Mouse (Mus musculus) neural tube, embryonic 11.5 days (tissue): ENCODE measurements around the gene Ivd. TPM values are rescaled to one million over a fixed set of nuclear protein-coding genes. Genes with fewer than 3 reads are reported as not detected.

Source experiments
- ATAC-seq: fragments of 200-750 bp; cut with Nextera tagmentation; 2 replicates; pipeline ENCODE4 v1.8.0; 2017; ENCODE audit warnings: moderate number of reproducible peaks, mild to moderate bottlenecking, moderate TSS enrichment, moderate library complexity; ENCODE audit not compliant: insufficient read depth, low FRiP score, low TSS enrichment
- DNase-seq: peaks from one replicate; pipeline ENCODE4 v3.0.0-alpha.2; 2015; ENCODE audit warnings: low spot score
- H3K27ac ChIP-seq: fragments of 300-500 bp; sonication (generic); 2 replicates; pipeline ENCODE4 v1.5.1; 2014; ENCODE audit warnings: low read depth, mild to moderate bottlenecking, low read length
- H3K27me3 ChIP-seq: fragments of 300-500 bp; sonication (generic); 2 replicates; pipeline ENCODE4 v1.6.1; 2014; ENCODE audit warnings: mild to moderate bottlenecking, low read length, mixed read lengths; ENCODE audit not compliant: control insufficient read depth, insufficient read depth
- H3K36me3 ChIP-seq: fragments of 300-500 bp; sonication (generic); 2 replicates; pipeline ENCODE4 v1.6.1; 2014; ENCODE audit warnings: mild to moderate bottlenecking, low read length, moderate library complexity, mixed read lengths; ENCODE audit not compliant: control insufficient read depth, insufficient read depth
- H3K4me1 ChIP-seq: fragments of 300-500 bp; sonication (generic); 2 replicates; pipeline ENCODE4 v1.6.1; 2014; ENCODE audit warnings: low read length, mixed read lengths; ENCODE audit not compliant: control insufficient read depth, insufficient read depth
- H3K4me2 ChIP-seq: fragments of 300-500 bp; sonication (generic); 2 replicates; pipeline ENCODE4 v1.6.1; 2014; ENCODE audit warnings: low read depth, mild to moderate bottlenecking, moderate library complexity
- H3K4me3 ChIP-seq: fragments of 300-500 bp; sonication (generic); 2 replicates; pipeline ENCODE4 v1.5.1; 2014; ENCODE audit warnings: low read depth, low read length
- H3K9ac ChIP-seq: fragments of 300-500 bp; sonication (generic); 2 replicates; pipeline ENCODE4 v1.6.1; 2014; ENCODE audit warnings: mild to moderate bottlenecking, low read length
- H3K9me3 ChIP-seq: fragments of 300-500 bp; sonication (generic); 2 replicates; pipeline ENCODE4 v1.6.1; 2016; ENCODE audit warnings: low read length; ENCODE audit not compliant: control insufficient read depth
- WGBS: fragments of 180-500 bp; shearing (Covaris S2); extraction: QIAGEN DNeasy Blood & Tissue Kit; methylation state at CpG from one replicate; pipeline ENCODE4 v1.1.7; 2014; 5-methylcytosine and 5-hydroxymethylcytosine counted together
- polyA plus RNA-seq: library from polyadenylated mRNA; unstranded; fragments of >200 nt; fragmentation: Nextera tagmentation; extraction: Ambion mirVana; gene quantifications from 2 replicates; pipeline ENCODE4 v1.2.1, GENCODE M21; 2014

The Ivd gene
- polyA plus RNA-seq, result 52.1 and 53.0 TPM in 2 replicates

- DNase-seq (peak; percentile 92), ATAC-seq (peak; percentile 99)
- Histone ChIP-seq H3K4me3 (peak within 1 kb of the TSS; percentile 66), H3K36me3 (no peaks in the 10 kb centered on the region), H3K27me3 (no peaks in the 10 kb centered on the region), H3K9me3 (no peaks in the 10 kb centered on the region), H3K4me2 (peak within 1 kb of the TSS; percentile 87), H3K27ac (no peak within 1 kb of the TSS), H3K9ac (peak within 1 kb of the TSS; percentile 79), H3K4me1 (peaks cover 9% of the 10 kb centered on the region; the same call in 1 of the 2 replicates)
- under 1% methylated on average over 34 of the region's 34 CpGs for WGBS
Measured at GRCm38 (mm10) chr2:118861454-118862339, at the start of gene Ivd. Ivd (plus strand) TSS chr2:118861954.

GRCm38 (mm10) chr2:118812724-118813123 lies 49.0 kb upstream of the Ivd start:
- H3K4me2 ChIP-seq, result no peak overlapping the region
- H3K9ac ChIP-seq, result no peak overlapping the region
- no peak for DNase-seq
- no peaks in the 10 kb centered on the region for H3K27me3 ChIP-seq
- H3K36me3 ChIP-seq, result no peaks in the 10 kb centered on the region; the same call in 1 of the 2 replicates
- ATAC-seq, result no peak
- H3K27ac ChIP-seq, result no peak overlapping the region
- H3K4me1 ChIP-seq, result peaks cover 7% of the 10 kb centered on the region; the same call in 1 of the 2 replicates
- no peaks in the 10 kb centered on the region for H3K9me3 ChIP-seq
- H3K4me3 ChIP-seq, result no peak overlapping the region
- 57% methylated on average over 1 of the region's 1 CpGs for WGBS

- peak within 1 kb of the TSS; percentile 82 for H3K4me2 ChIP-seq
- H3K9ac ChIP-seq, result peak within 1 kb of the TSS; percentile 83
- DNase-seq (peak; percentile 94), ATAC-seq (peak; percentile 98)
- peak within 1 kb of the TSS; percentile 75 for H3K4me3 ChIP-seq
- H3K36me3 ChIP-seq, result peaks cover 2% of the 10 kb centered on the region
- no peaks in the 10 kb centered on the region for H3K9me3 ChIP-seq
- H3K27me3 ChIP-seq, result no peaks in the 10 kb centered on the region
- H3K4me1 ChIP-seq, result peaks cover 7% of the 10 kb centered on the region; the same call in 1 of the 2 replicates
- peak within 1 kb of the TSS; percentile 49; the same call in 1 of the 2 replicates for H3K27ac ChIP-seq
- WGBS, result 2% methylated on average over 49 of the region's 49 CpGs
Measured at GRCm38 (mm10) chr2:118813981-118814836, 47.5 kb upstream of the Ivd start, which contains the start of gene Knstrn. Knstrn (plus strand) TSS chr2:118814003.

GRCm38 (mm10) chr2:118822800-118823199 lies 39.0 kb upstream of the Ivd start:
- Histone ChIP-seq H3K36me3 (peaks cover 12% of the 10 kb centered on the region), H3K4me3 (no peak overlapping the region), H3K9me3 (no peaks in the 10 kb centered on the region), H3K4me1 (no peaks in the 10 kb centered on the region), H3K27me3 (no peaks in the 10 kb centered on the region), H3K27ac (no peak overlapping the region), H3K4me2 (no peak overlapping the region), H3K9ac (no peak overlapping the region)
- 99% methylated on average over 5 of the region's 5 CpGs for WGBS
- DNase-seq (no peak), ATAC-seq (no peak)

- Histone ChIP-seq H3K4me1 (no peaks in the 10 kb centered on the region), H3K27me3 (no peaks in the 10 kb centered on the region), H3K9me3 (no peaks in the 10 kb centered on the region), H3K4me3 (no peak overlapping the region), H3K9ac (no peak overlapping the region), H3K27ac (no peak overlapping the region), H3K4me2 (no peak overlapping the region), H3K36me3 (peaks cover 10% of the 10 kb centered on the region; the same call in 1 of the 2 replicates)
- DNase-seq (no peak), ATAC-seq (no peak)
- WGBS, result 95% methylated on average over 4 of the region's 4 CpGs
Measured at GRCm38 (mm10) chr2:118824396-118824795, 37.4 kb upstream of the Ivd start.

- DNase-seq (no peak), ATAC-seq (no peak)
- WGBS, result 93% methylated on average over 5 of the region's 5 CpGs
- Histone ChIP-seq H3K27me3 (no peaks in the 10 kb centered on the region), H3K4me1 (no peaks in the 10 kb centered on the region), H3K9me3 (no peaks in the 10 kb centered on the region), H3K4me3 (no peak overlapping the region), H3K27ac (no peak overlapping the region), H3K9ac (no peak overlapping the region), H3K4me2 (no peak overlapping the region), H3K36me3 (peaks cover 3% of the 10 kb centered on the region)
Measured at GRCm38 (mm10) chr2:118829096-118829495, 32.7 kb upstream of the Ivd start.

- 91% methylated on average over 6 of the region's 6 CpGs for WGBS
- DNase-seq (no peak), ATAC-seq (no peak)
- Histone ChIP-seq H3K4me1 (no peaks in the 10 kb centered on the region), H3K27me3 (no peaks in the 10 kb centered on the region), H3K4me3 (no peak overlapping the region), H3K9me3 (no peaks in the 10 kb centered on the region), H3K9ac (no peak overlapping the region), H3K4me2 (no peak overlapping the region), H3K27ac (no peak overlapping the region), H3K36me3 (no peaks in the 10 kb centered on the region; the same call in none of the 2 replicates)
Measured at GRCm38 (mm10) chr2:118834061-118834460, 27.7 kb upstream of the Ivd start.

GRCm38 (mm10) chr2:118835115-118835514 lies 26.6 kb upstream of the Ivd start:
- ATAC-seq, result no peak
- Histone ChIP-seq H3K4me3 (no peak overlapping the region), H3K4me1 (no peaks in the 10 kb centered on the region), H3K9me3 (no peaks in the 10 kb centered on the region), H3K4me2 (no peak overlapping the region), H3K9ac (no peak overlapping the region), H3K36me3 (no peaks in the 10 kb centered on the region; the same call in 1 of the 2 replicates), H3K27me3 (no peaks in the 10 kb centered on the region), H3K27ac (no peak overlapping the region)
- DNase-seq, result no peak
- 91% methylated on average over 6 of the region's 6 CpGs for WGBS
